Mouse (Mus musculus) adrenal gland, postnatal 14 days (tissue): ENCODE results near the gene Cyp51. TPM values are rescaled to one million over a fixed set of nuclear protein-coding genes. Genes with fewer than 3 reads are reported as not detected.

Source experiments
- total RNA-seq: library from RNA; stranded (reverse); gene quantifications from 2 replicates; pipeline ENCODE4 v1.2.3, GENCODE M21; 2021

Gene Cyp51
- total RNA-seq, 1 experiment from 2014 or later, result 43.6 TPM

Other genes starting within 250 kb of the Cyp51 start
- 6.1 and 8.6 TPM in 2 replicates for gene Mterf1a, start 210.8 kb downstream of the Cyp51 start, total RNA-seq
- 57.7 and 59.5 TPM in 2 replicates for gene Akap9, start 176.7 kb downstream of the Cyp51 start, total RNA-seq
- gene Mterf1b, start 87.6 kb upstream of the Cyp51 start, total RNA-seq, result 2.3 and 4.5 TPM in 2 replicates